Mouse (Mus musculus): ENCODE data around the gene Osbp2.

DNA sequence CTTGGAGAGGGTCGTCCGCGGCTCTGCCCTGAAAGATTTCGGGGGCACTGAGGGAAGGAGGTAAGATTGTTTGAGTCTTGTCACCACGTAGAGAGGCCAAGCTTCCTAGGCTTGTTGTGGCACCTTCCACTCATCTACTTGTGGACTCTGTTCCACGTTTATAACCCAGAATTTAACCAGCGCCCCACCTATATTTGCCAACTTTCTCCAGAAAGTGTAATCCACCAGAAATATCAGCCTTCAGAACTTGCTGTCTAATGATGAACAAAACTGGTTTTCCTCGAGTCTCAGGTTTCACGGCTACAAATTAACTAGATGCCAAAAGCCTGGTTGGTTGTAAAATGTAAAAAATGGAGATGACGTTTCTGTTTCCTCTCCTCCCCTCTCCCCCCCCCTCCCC lies 31.8 kb upstream of the Osbp2 start:
- TF ChIP-seq CTCF (IDR thresholded peaks at IDR 0.05; ENCODE audit: low read depth, low read length) (no peak), POLR2A (IDR thresholded peaks at IDR 0.05; ENCODE audit: insufficient read depth, low read length) (no peak)
